Mouse (Mus musculus): ENCODE data around the gene Olfr1246. TPM values are rescaled to one million over a fixed set of nuclear protein-coding genes. Genes with fewer than 3 reads are reported as not detected.

Olfr1246 gene
- polyA plus RNA-seq, 1 experiment from 2014 or later, result not detected

Other genes with a start within 250 kb of the Olfr1246 start
- gene Olfr1234, start 228.3 kb downstream of the Olfr1246 start, polyA plus RNA-seq (2014; fragmentation: Nextera tagmentation; extraction: Ambion mirVana), result not detected in 2 replicates
- gene Olfr1238, start 183.5 kb downstream of the Olfr1246 start, polyA plus RNA-seq (2014; fragmentation: Nextera tagmentation; extraction: Ambion mirVana), result not detected in 2 replicates
- not detected in 2 replicates for gene Olfr1239, start 172.8 kb downstream of the Olfr1246 start, polyA plus RNA-seq (2014; fragmentation: Nextera tagmentation; extraction: Ambion mirVana)
- not detected in 2 replicates for gene Olfr1240, start 150.2 kb downstream of the Olfr1246 start, polyA plus RNA-seq (2014; fragmentation: Nextera tagmentation; extraction: Ambion mirVana)
- not detected in 2 replicates for gene Olfr1241, start 106.0 kb downstream of the Olfr1246 start, polyA plus RNA-seq (2014; fragmentation: Nextera tagmentation; extraction: Ambion mirVana)
- not detected in 2 replicates for gene Olfr1242, start 94.8 kb downstream of the Olfr1246 start, polyA plus RNA-seq (2014; fragmentation: Nextera tagmentation; extraction: Ambion mirVana)
- gene Olfr1243, start 61.7 kb downstream of the Olfr1246 start, polyA plus RNA-seq (2014; fragmentation: Nextera tagmentation; extraction: Ambion mirVana), result not detected in 2 replicates
- not detected in 2 replicates for gene Olfr1245, start 14.7 kb downstream of the Olfr1246 start, polyA plus RNA-seq (2014; fragmentation: Nextera tagmentation; extraction: Ambion mirVana)
- gene Olfr1247, start 21.0 kb upstream of the Olfr1246 start, polyA plus RNA-seq (2014; fragmentation: Nextera tagmentation; extraction: Ambion mirVana), result not detected in 2 replicates
- gene Olfr1248, start 25.1 kb upstream of the Olfr1246 start, polyA plus RNA-seq (2014; fragmentation: Nextera tagmentation; extraction: Ambion mirVana), result not detected in 2 replicates
- gene Olfr1249, start 41.8 kb upstream of the Olfr1246 start, polyA plus RNA-seq (2014; fragmentation: Nextera tagmentation; extraction: Ambion mirVana), result not detected in 2 replicates
- gene Olfr1250, start 68.3 kb upstream of the Olfr1246 start, polyA plus RNA-seq (2014; fragmentation: Nextera tagmentation; extraction: Ambion mirVana), result not detected in 2 replicates
- gene Olfr1251, start 78.8 kb upstream of the Olfr1246 start, polyA plus RNA-seq (2014; fragmentation: Nextera tagmentation; extraction: Ambion mirVana), result not detected in 2 replicates
- gene Olfr1252, start 131.9 kb upstream of the Olfr1246 start, polyA plus RNA-seq (2014; fragmentation: Nextera tagmentation; extraction: Ambion mirVana), result not detected in 2 replicates
- not detected in 2 replicates for gene Olfr1253, start 163.9 kb upstream of the Olfr1246 start, polyA plus RNA-seq (2014; fragmentation: Nextera tagmentation; extraction: Ambion mirVana)
- not detected in 2 replicates for gene Olfr1254, start 200.5 kb upstream of the Olfr1246 start, polyA plus RNA-seq (2014; fragmentation: Nextera tagmentation; extraction: Ambion mirVana)
- not detected in 2 replicates for gene Olfr1255, start 218.9 kb upstream of the Olfr1246 start, polyA plus RNA-seq (2014; fragmentation: Nextera tagmentation; extraction: Ambion mirVana)
- gene Olfr1256, start 248.4 kb upstream of the Olfr1246 start, polyA plus RNA-seq (2014; fragmentation: Nextera tagmentation; extraction: Ambion mirVana), result not detected in 2 replicates